Mouse (Mus musculus) kidney, adult 8-10 months (tissue): ENCODE measurements around the gene Tecpr1.

Source experiments
- DNase-seq, 2 experiments: peaks; one replicate each; pipeline ENCODE4 v3.0.0; 2022

Gene Tecpr1

DNA sequence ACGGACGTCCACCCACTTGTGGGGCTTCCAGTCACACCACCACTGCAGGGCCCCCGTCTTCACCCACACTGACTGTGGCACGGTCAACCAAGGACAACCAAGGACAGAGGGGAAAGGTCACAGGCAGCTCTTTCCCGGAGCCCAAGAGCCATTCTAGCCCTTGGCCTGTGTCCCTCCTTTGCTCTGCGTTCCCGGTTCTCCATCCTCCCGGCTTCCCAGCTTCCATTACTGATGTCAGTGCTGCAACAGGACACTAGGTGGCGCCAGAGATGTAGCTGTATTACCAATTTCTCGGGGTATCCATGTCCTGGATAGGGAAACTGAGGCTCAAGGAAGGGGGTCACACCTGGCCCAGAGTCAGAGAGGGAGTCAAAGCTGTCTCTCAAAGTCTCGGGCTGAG, 15.9 kb downstream of the Tecpr1 start:
- DNase-seq: peak in 1 of 2 experiments; percentile 48

DNA sequence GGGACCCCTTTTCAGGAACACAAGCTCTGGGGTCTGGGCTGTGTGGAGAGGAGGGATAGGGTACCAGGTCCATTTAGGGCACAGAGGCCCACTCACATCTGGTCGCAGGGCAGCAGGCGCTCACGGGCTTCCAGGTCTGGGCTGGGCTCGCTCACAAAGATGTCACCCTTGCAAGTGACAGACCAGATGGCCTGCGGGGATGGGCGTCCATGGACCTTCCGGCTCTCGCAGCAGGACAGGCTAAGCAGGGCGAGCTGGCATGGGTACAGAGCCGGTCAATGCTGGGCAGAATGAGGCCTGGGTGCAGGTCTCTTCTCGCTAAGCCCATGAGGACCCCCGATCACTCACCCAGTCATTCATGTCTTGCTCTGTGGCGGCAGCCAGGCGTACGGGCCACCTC, 17.3 kb downstream of the Tecpr1 start:
- DNase-seq: no peak

DNA sequence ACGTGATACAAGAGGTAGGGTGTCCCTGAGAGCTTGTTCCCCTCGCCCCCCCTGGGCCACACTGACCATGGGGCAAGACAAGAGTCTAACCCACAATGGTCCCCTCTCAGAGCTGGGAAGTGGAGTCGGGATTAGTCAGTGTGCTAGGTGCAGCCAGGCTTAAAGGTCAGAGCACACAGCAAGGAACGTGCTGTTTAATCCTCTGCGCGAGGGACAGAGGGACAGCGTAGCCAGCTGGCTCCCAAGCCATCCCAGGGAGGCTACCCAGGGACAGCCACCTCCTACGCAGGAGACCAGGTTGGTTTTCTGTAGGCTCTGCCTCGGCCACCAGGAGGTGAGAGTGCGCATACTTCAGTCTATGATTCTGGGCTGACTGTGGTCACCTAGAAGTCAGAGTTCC, 18.5 kb downstream of the Tecpr1 start:
- no peak for DNase-seq

DNA sequence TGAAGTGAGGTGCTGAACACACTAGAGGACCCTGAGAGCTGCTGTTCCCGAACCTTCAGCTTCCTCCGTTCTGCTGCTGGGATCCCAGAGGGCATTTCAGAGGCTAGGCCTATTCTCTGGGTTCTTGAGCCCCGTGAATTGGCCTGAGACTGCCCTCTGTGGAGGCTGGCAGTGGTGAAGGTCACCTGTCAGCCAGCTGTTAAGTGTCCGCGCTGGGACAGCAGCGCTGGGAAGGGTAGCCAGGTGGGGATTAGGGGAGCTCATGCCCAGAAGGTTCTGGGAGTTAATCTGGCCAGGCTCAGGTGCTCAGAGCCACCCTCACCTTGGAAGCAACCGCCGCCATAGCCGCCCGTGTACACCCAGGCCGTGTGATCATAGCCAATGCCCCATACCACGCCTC, 19.1 kb downstream of the Tecpr1 start:
- no peak for DNase-seq

DNA sequence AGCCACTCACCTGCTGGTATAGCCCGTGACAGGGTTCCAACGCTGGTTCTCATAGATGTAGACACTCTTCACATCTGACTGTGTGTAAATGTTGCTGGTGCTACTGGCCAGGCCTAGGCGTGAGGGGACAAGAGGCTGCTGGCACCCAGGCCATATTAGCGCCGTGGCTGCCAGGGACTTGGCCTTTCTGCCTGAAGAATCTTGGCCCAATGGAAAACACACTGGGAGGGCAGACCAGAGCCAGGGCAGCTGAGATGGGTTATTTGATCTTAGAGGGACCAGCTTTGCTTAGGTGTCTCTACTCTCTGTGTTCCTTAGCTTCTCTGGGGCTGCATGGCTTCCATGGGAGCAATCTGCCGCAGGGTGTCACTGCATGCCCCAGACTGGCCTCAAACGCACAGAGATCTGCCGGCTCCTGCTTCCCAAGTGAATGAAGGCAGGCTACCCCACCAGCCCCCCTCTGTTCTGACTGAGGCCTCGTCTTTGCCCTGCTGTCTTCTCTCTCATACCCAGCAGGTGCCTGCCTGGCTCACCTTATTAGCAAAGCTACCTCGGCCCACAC, 19.9 kb downstream of the Tecpr1 start:
- no peak for DNase-seq

DNA sequence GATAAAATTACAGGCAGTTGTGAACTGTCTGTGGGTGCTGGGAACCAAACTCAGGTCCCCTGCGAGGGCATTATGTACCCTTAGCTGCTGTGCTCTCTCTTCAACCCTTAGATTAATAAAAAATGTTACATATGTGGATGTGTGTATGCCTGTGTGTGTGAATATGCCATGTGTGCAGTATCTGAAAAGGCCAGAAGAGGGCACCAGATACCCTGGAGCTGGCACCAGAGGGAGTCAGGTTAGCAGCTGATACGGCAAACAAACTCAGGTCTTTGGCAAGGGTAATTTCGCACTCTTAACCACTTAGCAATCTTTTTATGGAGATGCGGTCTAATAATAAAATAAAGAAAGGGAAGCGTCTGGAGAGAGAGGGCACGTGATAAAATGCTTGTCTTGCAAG, 21.0 kb downstream of the Tecpr1 start:
- no peak for DNase-seq

DNA sequence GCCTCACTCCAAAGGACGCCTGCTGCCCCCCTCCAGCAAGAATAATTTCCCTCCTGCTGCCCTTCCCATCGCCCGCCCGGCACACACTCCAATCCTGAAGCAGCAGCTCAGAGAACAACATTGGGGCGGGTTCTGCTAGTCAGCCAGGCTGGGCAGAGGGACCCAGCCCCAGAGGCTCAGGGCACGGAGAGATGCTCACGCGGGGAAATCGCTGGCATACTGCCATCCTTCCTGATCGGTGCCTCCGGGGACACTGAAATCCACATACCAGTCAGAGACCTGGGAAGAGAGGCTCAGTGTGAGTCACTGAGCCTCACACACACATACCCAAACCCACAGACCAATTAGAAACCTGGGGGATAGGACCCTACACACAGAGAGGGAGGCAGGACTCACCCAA, 22.8 kb downstream of the Tecpr1 start:
- DNase-seq: no peak

DNA sequence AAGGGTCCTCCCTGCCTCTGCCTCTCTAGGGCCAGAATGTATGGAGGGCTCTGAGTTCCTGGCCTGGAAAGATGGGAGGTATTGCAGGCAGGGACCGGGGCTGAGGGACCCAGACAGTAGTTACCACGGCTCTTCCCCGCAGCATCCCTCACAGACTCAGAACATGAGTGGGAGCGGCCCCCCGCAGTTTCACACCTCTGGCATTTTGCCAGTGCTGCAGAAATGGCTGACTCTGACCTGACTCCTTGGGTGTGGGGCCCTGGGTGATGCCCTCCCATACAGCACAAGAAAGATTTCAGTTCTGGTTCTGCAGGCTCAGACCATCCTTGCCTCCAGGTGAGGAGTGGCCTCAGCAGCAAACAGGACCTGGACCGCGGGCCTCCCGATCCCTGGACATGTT, 27.8 kb downstream of the Tecpr1 start:
- no peak for DNase-seq

DNA sequence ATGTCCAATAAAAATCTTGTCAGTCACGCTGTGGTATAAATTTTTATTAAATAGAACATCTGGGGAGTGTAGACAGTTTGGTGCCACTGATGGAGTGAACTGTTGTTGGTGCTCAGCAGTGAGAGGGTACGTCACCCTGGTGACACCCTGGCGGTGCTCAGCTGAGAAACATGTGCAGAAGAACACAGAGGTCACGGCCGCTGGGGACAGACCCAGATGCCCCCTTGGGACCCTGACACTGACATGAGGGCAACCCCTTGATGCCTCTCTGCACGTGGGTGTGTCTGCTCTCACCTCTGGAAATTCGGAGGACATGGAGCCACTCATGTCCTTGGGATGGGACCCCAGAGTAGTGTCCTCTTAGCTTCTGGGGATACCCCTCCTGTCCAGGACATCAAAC, 29.0 kb downstream of the Tecpr1 start:
- no peak for DNase-seq

DNA sequence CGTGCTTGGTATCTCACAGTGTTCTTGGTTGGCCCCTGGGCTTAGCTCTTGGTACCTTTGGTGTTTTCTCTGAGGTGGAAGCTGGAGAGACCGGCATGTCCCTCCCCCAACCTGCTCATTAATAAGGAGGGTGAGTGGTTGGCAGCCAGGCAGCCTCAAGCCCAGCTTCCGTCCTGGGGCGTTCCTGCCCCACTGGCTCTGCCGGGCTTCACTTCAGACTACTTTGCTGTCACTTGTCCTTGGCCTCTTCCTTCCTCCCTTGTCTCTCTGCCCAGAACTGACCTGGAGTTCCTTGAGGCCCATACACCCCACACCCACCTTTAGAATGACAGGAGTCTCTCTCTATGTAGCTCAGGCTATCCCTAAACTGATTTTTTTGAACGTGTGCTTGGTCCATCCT, 30.7 kb downstream of the Tecpr1 start:
- DNase-seq: no peak

DNA sequence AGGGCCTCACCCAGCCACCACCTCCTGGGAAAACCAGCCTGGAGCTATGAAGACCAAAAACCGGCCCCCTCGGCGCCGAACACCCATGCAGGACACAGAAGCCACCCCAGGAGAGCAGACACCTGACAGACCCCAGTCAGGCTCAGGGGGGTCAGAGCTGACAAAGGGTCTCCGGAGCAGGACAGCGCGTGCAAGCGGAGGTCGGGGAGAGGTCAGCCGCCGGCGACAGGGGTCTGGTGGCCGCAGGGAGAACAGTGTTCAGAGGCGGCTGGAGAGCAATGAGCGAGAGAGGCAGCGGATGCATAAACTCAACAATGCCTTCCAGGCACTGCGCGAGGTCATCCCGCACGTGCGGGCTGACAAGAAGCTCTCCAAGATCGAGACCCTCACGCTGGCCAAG, 32.4 kb downstream of the Tecpr1 start:
- no peak for DNase-seq

DNA sequence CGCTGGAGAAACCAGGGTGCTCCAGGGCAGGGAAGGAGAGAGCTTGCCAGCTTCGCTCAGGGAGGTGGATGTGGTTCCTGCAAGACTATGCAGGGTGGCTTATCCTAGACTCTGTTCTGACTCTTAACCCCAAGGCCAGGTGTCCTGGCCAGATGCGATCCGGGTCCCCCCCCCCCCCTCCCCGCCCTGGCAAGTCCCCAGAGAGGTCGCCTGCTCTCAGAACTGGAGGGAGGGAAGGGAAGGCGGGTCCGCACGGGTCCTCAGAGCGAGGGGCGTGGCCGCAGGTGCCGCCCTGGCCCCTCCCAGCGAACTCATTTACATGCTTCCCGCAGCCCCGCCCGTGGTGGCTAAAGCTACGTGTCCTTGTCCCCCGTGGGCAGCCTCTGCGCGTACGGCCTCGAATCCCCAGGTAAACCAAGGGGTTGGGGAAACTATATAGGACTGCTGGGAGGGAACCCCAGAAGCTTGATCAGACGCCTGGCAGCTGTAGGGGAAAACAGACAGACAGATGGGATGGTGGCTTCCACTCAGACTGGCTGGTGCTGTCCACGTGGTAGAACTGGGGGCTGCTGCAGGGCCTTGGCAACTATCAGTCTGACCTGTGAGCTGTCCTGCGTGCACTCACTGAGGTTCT, 33.3 kb downstream of the Tecpr1 start, which contains the start of gene Bhlha15:
Bhlha15 (plus strand) TSS at position 337 of the 634 bp plus-strand sequence.
- peak; percentile 67 to 72 for DNase-seq

DNA sequence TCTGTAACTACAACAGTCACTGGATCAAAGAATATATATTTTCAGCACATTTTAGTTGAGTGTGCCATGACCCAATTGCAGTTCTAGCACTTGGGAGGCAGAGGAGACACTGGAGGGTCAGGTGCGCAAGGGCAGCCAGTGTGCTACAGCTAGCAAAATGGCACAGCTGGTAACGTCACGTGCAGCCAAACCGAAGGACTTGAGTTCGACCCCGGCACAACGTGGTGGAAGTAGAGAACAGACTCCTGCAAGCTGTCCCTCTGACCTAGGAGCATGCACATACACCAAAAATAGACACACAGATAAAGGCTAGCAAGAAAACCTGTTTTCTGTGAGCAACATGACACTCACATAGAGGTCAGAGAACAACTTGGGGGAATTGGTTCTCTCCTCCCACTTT, 34.1 kb downstream of the Tecpr1 start:
- no peak for DNase-seq

DNA sequence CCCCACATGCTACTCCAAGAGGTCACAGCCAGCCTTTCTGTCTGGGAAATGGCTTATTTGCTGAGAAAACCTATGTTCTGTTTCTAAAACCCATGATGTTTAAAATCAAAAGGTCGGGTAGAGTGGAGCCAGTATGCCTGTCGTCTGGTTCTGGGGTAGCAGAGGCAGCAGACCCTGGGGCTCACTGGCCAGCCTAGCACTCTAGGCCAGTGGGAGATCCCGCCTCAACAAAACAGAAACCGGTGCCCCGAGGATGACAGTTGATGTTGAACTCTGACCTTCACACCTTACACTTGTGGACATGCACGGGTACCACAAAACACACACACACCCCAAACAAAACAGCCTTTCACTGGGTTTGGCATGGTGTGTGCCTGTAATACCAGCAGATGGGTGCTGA, 35.0 kb downstream of the Tecpr1 start:
- DNase-seq: no peak

DNA sequence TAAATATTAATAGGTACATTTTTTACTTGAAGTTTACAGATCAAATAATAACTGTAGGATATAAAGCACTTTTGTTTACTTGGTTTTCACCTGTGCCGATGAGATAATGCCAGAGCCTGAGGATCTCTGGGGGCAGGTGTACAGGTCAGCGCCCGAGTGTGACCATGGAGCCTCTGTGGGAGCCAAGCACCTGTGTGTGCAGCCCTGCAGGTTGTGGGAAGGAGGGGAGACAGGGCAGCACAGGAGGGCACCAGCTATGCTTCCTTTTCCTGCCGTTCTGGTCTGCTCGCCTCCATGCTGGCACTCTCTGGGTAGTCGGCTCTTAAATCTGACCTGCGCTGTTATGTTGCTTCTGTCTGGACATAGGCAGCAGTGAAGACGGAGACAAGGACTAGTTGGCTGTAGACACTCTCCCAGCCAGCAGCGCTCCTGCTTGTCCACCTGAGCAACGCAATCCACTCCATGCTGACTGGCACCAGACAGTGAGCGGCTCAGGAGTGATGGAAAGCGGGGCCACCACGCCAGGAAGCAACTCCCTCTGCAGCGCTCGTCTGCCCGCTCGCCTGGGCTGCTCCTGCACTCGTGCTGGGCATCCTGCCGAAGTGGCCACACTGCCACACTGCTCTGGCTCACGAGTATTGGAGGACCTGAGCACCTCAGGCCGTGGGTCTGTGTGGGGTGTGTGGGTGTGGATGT, 38.9 kb downstream of the Tecpr1 start:
- no peak for DNase-seq

DNA sequence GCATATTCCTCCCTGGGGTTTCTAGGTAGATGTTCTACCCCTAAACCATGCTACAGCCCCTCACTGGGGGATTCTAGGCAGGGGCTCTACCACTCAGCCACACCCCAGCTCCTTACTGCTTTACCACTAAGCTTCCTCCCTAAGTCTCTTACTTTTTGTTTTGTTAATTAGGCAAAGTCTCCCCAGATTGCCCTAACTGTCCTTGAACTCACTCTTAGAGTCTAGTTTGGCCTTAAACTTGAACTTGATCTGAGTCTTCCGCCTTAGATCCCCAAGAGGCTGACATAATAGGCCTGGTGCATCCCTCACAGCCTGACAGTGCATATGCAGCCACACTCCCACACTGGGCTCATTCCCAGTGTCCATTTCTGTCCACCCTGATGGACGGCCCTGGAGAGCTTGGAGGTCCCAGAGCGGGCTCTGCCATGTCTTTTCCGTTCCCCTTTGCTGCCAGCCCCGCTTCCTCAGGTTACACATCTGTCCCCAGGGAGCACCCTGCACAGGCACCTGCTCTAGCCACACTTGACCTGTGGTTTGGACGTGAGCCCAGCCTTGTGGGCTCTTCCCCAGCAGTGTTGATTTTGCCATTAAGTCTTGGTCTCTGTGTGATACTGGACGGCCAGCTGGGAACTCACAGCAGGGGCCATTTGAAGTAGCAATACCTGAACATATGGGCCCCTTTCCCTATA, 39.6 kb downstream of the Tecpr1 start:
- DNase-seq: no peak

DNA sequence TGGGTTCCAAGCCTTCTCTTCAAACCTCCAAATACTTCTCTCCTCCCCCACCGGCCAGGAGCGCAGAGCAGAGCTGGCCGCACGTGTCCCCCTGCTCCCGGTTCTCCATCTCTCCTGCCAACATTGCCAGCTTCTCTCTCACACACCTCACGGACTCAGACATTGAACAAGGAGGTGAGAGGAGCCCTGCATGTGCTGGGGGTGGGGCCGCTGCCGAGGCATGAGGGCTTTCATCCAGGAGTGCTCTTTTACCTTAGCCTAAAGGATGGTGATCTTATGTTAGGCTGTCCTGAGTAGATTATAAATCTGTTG, 40.2 kb downstream of the Tecpr1 start:
- DNase-seq: no peak

DNA sequence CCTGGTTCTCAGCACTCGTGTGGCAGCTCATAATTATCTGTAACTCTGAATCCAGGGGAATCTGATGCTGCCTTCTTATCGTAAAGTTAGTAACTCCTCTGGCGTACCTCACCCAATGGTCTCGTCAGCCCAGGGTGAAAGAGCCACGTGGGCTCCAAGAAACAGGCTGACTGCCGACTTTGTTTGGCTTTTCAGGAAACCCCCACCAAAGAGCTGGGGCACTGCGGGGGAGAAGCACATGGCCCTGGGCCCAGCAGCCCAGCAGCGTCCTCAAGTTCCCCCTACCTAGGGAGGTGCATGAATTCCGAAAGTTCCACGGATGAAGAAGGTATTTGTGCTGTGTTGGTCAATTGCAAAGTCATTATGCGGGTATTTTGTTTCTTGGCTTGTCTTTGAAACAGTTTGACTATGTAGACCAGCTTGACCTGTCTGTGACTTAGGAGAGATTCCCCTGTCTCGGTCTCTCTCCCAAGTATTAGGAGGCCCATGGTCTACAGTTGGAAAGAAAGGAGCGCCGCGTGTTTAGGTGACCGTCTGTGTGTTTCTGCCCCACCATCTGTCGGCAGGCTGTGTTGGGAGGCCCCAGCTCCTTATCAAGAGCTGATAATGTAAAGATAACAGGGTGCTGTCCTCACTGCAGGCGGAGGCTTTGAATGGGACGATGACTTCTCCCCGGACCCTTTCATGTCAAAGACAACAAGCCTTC, 40.7 kb downstream of the Tecpr1 start:
- no peak for DNase-seq

DNA sequence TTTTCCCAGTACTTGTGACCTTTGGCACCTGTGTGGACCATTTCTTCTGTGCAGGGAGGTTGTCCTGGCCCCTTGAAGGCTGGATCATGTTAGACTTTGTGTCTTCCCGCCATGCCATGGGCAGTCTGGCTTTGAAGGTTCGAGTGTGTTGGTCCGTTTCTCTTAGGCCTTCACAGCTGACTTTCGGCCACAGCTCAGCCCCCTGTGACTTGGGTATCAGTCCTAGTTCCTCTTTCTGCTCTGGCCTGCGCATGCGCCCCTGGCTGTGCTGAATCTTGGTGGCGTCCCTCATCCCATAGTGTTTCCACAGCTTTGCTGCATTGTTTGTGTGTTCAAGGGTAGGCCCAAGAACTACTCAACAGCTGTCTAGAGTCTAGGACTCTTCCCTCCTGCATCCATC, 42.2 kb downstream of the Tecpr1 start:
- no peak for DNase-seq

DNA sequence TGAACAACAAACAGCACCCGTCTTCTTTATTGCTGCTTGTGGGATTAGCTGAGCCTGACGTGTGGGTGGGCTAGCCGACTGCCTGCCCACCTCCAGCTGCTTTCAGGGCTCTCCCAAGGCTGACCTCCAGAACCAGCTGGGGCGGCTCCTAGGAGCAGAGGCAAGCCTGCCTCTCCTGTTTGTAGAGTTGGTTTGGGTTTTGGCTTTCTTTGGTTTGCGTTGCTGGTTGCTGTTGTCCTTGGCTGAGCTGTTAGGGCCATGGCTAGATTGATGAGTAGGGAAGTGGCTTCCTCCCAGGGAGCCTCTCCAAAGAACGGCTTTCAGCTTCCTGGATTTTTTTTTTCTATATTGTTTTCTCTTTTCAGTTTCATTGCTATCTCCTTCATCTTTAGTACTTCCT, 45.2 kb downstream of the Tecpr1 start:
- no peak for DNase-seq

DNA sequence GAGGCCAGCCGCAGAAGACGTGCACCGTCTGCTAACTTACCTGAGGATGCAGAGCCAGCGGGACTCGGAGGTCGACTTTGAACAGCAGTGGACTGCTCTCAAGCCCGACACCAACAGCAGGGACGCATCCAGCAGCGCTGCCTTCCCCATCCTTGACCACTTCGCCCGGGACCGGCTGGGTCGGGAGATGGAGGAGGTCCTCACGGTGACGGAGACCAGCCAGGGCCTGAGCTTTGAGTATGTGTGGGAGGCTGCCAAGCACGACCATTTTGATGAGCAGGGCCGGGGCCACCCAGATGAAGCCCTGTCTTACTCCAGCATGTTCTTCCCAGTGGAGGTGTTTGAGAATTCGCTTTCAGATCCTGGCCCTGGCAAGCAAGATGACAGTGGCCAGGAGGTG, 49.8 kb downstream of the Tecpr1 start:
- no peak for DNase-seq

DNA sequence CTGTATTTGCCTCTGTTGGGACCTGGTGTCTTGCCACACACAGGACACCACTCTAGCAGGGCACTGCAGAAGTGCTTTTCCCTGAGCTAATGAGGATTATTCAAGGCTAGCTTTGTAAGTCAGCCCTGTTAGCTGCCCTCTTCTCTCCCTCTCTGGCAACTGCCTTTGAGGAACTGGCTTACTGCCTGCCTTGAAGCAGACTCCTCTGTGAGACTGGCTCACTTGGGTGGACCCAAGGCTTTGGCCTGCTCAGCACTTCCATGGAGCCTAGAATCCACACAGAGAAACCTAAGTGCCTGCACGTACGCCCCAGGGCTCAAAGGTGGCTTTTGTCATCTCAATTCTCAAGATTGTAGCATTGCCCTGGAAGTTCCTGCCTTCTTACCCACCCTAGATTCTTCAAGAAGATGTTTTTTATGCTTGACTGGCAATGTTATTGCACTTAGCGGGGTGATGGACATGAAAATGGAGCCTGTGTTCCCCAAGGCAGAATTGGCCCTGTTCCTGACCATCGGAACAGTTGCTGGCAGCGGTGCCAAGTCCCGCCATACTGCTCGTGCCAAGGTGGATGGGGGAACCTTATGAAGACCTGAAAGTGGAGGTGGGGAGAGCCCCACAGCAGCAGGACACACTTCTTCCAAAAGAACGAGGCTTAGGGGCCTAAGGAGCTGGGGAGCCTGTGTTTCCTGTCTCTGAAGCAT, 54.0 kb downstream of the Tecpr1 start:
- DNase-seq: peak; percentile 43 to 44

DNA sequence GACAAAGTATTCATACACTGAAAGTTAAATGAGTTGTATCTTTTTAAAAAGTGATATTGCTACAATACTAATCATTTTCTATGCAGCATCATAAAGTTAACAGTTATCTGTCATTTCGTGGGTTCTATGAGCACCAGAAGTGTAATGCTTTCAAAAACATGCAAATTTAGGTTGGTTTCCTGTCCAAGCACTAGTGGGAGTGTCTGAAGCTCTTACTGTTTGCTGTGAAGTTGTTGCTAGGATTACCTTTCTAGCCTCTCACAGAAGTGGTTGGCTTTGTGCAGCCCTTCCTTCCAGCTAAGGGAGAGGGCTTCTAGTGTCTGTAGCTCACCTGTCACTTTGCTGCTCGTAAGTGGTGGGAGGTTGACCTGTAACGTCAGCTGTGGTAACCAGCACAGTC, 57.7 kb downstream of the Tecpr1 start:
- no peak for DNase-seq
